Mouse (Mus musculus): Measurements from ENCODE around the gene Cdk2ap2.

Cdk2ap2 gene

GRCm38 (mm10) chr19:4094348-4094747, 2.6 kb upstream of the Cdk2ap2 start:
- DNase-seq (ENCODE audit: low read depth, low spot score) = no peak

GRCm38 (mm10) chr19:4094774-4095303, 2.1 kb upstream of the Cdk2ap2 start:
- DNase-seq (ENCODE audit: low read depth, low spot score) = no peak

GRCm38 (mm10) chr19:4095802-4096201, 1.2 kb upstream of the Cdk2ap2 start:
- no peak for DNase-seq (ENCODE audit: low read depth, low spot score)

GRCm38 (mm10) chr19:4097441-4097825, 451 bp downstream of the Cdk2ap2 start:
- DNase-seq (ENCODE audit: low read depth, low spot score) = peak; percentile 85

- no peak for DNase-seq (ENCODE audit: low read depth, low spot score)
Measured at GRCm38 (mm10) chr19:4098426-4098825, 1.4 kb downstream of the Cdk2ap2 start.

- DNase-seq (ENCODE audit: low read depth, low spot score) = peak; percentile 89
Measured at GRCm38 (mm10) chr19:4099056-4099455, 2.1 kb downstream of the Cdk2ap2 start.

- DNase-seq (ENCODE audit: low read depth, low spot score) = peak; percentile 44
Measured at GRCm38 (mm10) chr19:4099837-4100717, 3.1 kb downstream of the Cdk2ap2 start, which contains the start of gene Pitpnm1. Gene Pitpnm1, plus strand, starts transcription at chr19:4099998.

- no peak for DNase-seq (ENCODE audit: low read depth, low spot score)
Measured at GRCm38 (mm10) chr19:4100718-4101261, 3.8 kb downstream of the Cdk2ap2 start.

GRCm38 (mm10) chr19:4101466-4101865, 4.5 kb downstream of the Cdk2ap2 start:
- DNase-seq (ENCODE audit: low read depth, low spot score) = no peak

GRCm38 (mm10) chr19:4102049-4102448, 5.1 kb downstream of the Cdk2ap2 start:
- DNase-seq (ENCODE audit: low read depth, low spot score) = no peak

GRCm38 (mm10) chr19:4102626-4103025, 5.6 kb downstream of the Cdk2ap2 start:
- no peak for DNase-seq (ENCODE audit: low read depth, low spot score)

GRCm38 (mm10) chr19:4103294-4103693, 6.3 kb downstream of the Cdk2ap2 start:
- no peak for DNase-seq (ENCODE audit: low read depth, low spot score)

GRCm38 (mm10) chr19:4103792-4104191, 6.8 kb downstream of the Cdk2ap2 start:
- DNase-seq (ENCODE audit: low read depth, low spot score) = no peak

GRCm38 (mm10) chr19:4104675-4105194, 7.8 kb downstream of the Cdk2ap2 start:
- DNase-seq (ENCODE audit: low read depth, low spot score) = no peak

GRCm38 (mm10) chr19:4106654-4107053, 9.7 kb downstream of the Cdk2ap2 start:
- DNase-seq (ENCODE audit: low read depth, low spot score) = no peak

- no peak for DNase-seq (ENCODE audit: low read depth, low spot score)
Measured at GRCm38 (mm10) chr19:4108535-4108934, 11.6 kb downstream of the Cdk2ap2 start.

- no peak for DNase-seq (ENCODE audit: low read depth, low spot score)
Measured at GRCm38 (mm10) chr19:4112063-4112960, 15.3 kb downstream of the Cdk2ap2 start.

- peak; percentile 81 for DNase-seq (ENCODE audit: low read depth, low spot score)
Measured at GRCm38 (mm10) chr19:4113186-4113805, 16.3 kb downstream of the Cdk2ap2 start.

GRCm38 (mm10) chr19:4113806-4114230, 16.8 kb downstream of the Cdk2ap2 start:
- no peak for DNase-seq (ENCODE audit: low read depth, low spot score)

- DNase-seq (ENCODE audit: low read depth, low spot score) = no peak
Measured at GRCm38 (mm10) chr19:4114551-4114950, 17.6 kb downstream of the Cdk2ap2 start.

- DNase-seq (ENCODE audit: low read depth, low spot score) = no peak
Measured at GRCm38 (mm10) chr19:4115144-4115543, 18.2 kb downstream of the Cdk2ap2 start.

All from skeletal muscle tissue, adult 2 months (tissue).